Mouse (Mus musculus): ENCODE measurements around the gene Aif1l. TPM values are rescaled to one million over a fixed set of nuclear protein-coding genes. Genes with fewer than 3 reads are reported as not detected.

Gene Aif1l
- polyA plus RNA-seq, 1 experiment: 5.0 TPM

DNA sequence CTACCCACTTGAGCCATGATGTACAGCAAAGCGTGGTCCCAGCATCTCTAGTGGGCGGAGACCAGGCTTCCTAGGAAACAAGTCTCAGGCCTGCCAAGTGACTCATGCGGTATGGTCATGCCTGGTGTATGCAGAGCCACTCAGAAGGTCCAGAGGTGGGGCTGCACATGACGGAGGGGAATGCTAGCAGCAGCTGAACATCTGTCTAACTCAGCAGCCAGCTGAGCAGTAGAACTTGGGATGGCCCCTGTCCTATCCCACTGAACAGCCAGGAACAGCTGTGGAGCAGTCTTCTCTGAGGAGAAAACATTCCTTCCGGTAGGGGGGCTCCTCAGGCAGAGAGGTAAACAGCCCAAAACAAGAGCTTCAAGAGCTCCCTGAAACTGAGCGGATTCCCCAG, 1.5 kb upstream of the Aif1l start:
- peaks cover 9% of the 10 kb centered on the region for H3K4me1 ChIP-seq (replicated peaks; ENCODE audit: control insufficient read depth, insufficient read depth, low read length)
- 87% methylated on average over 6 of the region's 6 CpGs for WGBS
- H3K36me3 ChIP-seq (ENCODE audit: control insufficient read depth, insufficient read depth, low read length): no peaks in the 10 kb centered on the region
- H3K27me3 ChIP-seq (ENCODE audit: control insufficient read depth, insufficient read depth, low read length): peaks cover 19% of the 10 kb centered on the region
- H3K4me3 ChIP-seq (ENCODE audit: control insufficient read depth, insufficient read depth, low read length): no peak overlapping the region
- no peak overlapping the region for H3K27ac ChIP-seq (ENCODE audit: control insufficient read depth, insufficient read depth, low read length)
- no peak for DNase-seq
- TF ChIP-seq POLR2A (IDR thresholded peaks at IDR 0.05; ENCODE audit: control insufficient read depth, extremely low read depth, insufficient read depth, low read length, poor library complexity) (no peak), CTCF (IDR thresholded peaks at IDR 0.05; ENCODE audit: borderline replicate concordance, control insufficient read depth, extremely low read depth, insufficient read depth, low read length, poor library complexity) (no peak)

DNA sequence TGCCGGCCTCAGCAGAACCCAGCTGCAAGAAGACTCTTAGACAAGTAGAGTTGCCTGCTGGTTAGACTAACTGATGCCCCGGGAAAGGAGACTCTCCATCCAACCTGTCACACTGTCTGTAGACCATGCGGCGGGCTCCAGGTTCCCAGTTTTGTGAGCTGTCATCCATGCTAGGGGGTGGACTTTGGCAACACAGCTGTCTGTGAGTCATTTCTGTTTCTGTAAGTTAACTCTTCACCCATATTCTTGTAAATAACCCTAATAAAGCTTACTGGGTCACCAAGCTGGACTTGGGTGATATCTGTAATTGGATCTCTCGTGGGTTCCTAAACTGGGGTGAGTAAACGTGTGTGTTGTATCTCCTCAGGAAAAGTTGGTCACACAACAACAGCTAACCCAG, 1.1 kb upstream of the Aif1l start:
- Histone ChIP-seq H3K27ac (ENCODE audit: control insufficient read depth, insufficient read depth, low read length) (no peak overlapping the region), H3K4me1 (replicated peaks; ENCODE audit: control insufficient read depth, insufficient read depth, low read length) (peaks cover 9% of the 10 kb centered on the region), H3K4me3 (ENCODE audit: control insufficient read depth, insufficient read depth, low read length) (no peak overlapping the region), H3K27me3 (ENCODE audit: control insufficient read depth, insufficient read depth, low read length) (peaks cover 19% of the 10 kb centered on the region), H3K36me3 (ENCODE audit: control insufficient read depth, insufficient read depth, low read length) (no peaks in the 10 kb centered on the region)
- WGBS: 74% methylated on average over 6 of the region's 6 CpGs
- TF ChIP-seq POLR2A (IDR thresholded peaks at IDR 0.05; ENCODE audit: control insufficient read depth, extremely low read depth, insufficient read depth, low read length, poor library complexity): no peak
- TF ChIP-seq CTCF (IDR thresholded peaks at IDR 0.05; ENCODE audit: borderline replicate concordance, control insufficient read depth, extremely low read depth, insufficient read depth, low read length, poor library complexity): no peak
- no peak for DNase-seq

GRCm38 (mm10) chr2:31950966-31951365, 1.0 kb downstream of the Aif1l start:
- H3K4me3 ChIP-seq (ENCODE audit: control insufficient read depth, insufficient read depth, low read length): no peak overlapping the region
- H3K4me1 ChIP-seq (replicated peaks; ENCODE audit: control insufficient read depth, insufficient read depth, low read length): peaks cover 9% of the 10 kb centered on the region
- H3K27ac ChIP-seq (ENCODE audit: control insufficient read depth, insufficient read depth, low read length): no peak overlapping the region
- 43% methylated on average over 9 of the region's 9 CpGs for WGBS
- peaks cover 19% of the 10 kb centered on the region for H3K27me3 ChIP-seq (ENCODE audit: control insufficient read depth, insufficient read depth, low read length)
- TF ChIP-seq CTCF (IDR thresholded peaks at IDR 0.05; ENCODE audit: borderline replicate concordance, control insufficient read depth, extremely low read depth, insufficient read depth, low read length, poor library complexity) (no peak), POLR2A (IDR thresholded peaks at IDR 0.05; ENCODE audit: control insufficient read depth, extremely low read depth, insufficient read depth, low read length, poor library complexity) (no peak)
- H3K36me3 ChIP-seq (ENCODE audit: control insufficient read depth, insufficient read depth, low read length): no peaks in the 10 kb centered on the region
- no peak for DNase-seq

DNA sequence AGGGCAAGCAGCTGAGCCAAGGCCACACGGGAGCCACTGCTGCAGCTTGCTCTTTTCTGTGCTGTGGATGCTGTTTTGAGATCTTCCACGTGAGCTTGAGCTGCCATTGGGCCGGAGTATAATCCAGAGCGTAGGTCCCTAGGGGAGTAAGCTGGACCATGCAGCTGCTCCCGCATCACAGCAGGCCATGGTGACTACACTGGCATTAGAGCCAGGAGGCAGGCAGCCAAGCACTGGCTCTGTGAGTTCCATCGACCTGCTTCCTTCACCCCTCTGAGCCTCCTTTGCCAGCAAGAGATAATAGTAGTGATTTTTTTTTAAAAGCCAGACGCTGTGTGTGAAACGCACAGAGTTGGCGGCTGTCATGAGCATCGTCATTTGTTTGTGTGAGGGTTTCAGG, 2.3 kb downstream of the Aif1l start:
- Histone ChIP-seq H3K4me3 (ENCODE audit: control insufficient read depth, insufficient read depth, low read length) (no peak overlapping the region), H3K27me3 (ENCODE audit: control insufficient read depth, insufficient read depth, low read length) (peaks cover 19% of the 10 kb centered on the region), H3K27ac (ENCODE audit: control insufficient read depth, insufficient read depth, low read length) (no peak overlapping the region), H3K4me1 (replicated peaks; ENCODE audit: control insufficient read depth, insufficient read depth, low read length) (peaks cover 9% of the 10 kb centered on the region), H3K36me3 (ENCODE audit: control insufficient read depth, insufficient read depth, low read length) (no peaks in the 10 kb centered on the region)
- no peak for DNase-seq
- 89% methylated on average over 10 of the region's 10 CpGs for WGBS
- no peak for TF ChIP-seq POLR2A (IDR thresholded peaks at IDR 0.05; ENCODE audit: control insufficient read depth, extremely low read depth, insufficient read depth, low read length, poor library complexity)
- TF ChIP-seq CTCF (IDR thresholded peaks at IDR 0.05; ENCODE audit: borderline replicate concordance, control insufficient read depth, extremely low read depth, insufficient read depth, low read length, poor library complexity): no peak

DNA sequence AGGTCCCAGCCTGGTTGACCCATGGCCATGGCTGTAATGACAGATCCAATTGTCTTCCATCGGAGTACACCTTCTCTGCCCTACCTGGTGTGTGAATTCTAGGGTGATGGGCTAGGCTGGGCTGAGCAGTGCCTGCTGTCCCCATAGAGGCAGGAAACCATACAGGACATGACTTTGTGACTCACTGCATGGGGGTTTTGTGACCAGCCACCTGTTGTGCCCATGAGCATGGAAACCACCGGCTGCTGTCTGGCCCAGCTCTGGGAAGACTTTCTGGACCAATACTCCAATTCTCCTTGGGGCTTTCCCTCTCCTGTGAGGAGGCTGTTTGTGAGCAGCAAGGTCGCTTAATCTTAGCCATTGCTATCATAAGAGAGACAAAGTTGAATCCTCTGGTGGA, 2.8 kb downstream of the Aif1l start:
- Histone ChIP-seq H3K36me3 (ENCODE audit: control insufficient read depth, insufficient read depth, low read length) (no peaks in the 10 kb centered on the region), H3K4me3 (ENCODE audit: control insufficient read depth, insufficient read depth, low read length) (no peak overlapping the region), H3K27ac (ENCODE audit: control insufficient read depth, insufficient read depth, low read length) (no peak overlapping the region), H3K27me3 (ENCODE audit: control insufficient read depth, insufficient read depth, low read length) (peaks cover 19% of the 10 kb centered on the region), H3K4me1 (replicated peaks; ENCODE audit: control insufficient read depth, insufficient read depth, low read length) (peaks cover 9% of the 10 kb centered on the region)
- 84% methylated on average over 3 of the region's 3 CpGs for WGBS
- no peak for DNase-seq
- no peak for TF ChIP-seq CTCF (IDR thresholded peaks at IDR 0.05; ENCODE audit: borderline replicate concordance, control insufficient read depth, extremely low read depth, insufficient read depth, low read length, poor library complexity)
- TF ChIP-seq POLR2A (IDR thresholded peaks at IDR 0.05; ENCODE audit: control insufficient read depth, extremely low read depth, insufficient read depth, low read length, poor library complexity): no peak

DNA sequence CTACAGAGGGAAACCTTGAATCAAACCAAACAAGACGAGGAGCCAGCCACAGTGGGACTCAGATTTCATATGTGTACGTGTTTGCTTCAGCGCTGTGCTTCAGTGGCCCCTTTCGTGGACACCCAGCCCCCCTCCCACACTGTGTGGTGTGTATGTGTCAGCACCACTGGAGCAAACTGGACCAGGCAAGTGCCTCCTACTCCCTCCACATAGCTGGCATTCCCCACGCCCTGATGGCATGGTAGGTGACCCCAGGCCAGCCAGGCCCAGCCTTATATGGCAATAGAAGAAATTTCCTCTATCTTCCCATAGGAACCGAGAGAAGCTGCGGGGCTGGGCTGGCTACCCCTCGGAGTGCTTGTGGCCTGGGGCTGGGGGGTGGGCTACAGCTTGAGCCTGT, 3.7 kb downstream of the Aif1l start:
- H3K27ac ChIP-seq (ENCODE audit: control insufficient read depth, insufficient read depth, low read length): no peak overlapping the region
- TF ChIP-seq POLR2A (IDR thresholded peaks at IDR 0.05; ENCODE audit: control insufficient read depth, extremely low read depth, insufficient read depth, low read length, poor library complexity): no peak
- TF ChIP-seq CTCF (IDR thresholded peaks at IDR 0.05; ENCODE audit: borderline replicate concordance, control insufficient read depth, extremely low read depth, insufficient read depth, low read length, poor library complexity): no peak
- no peak overlapping the region for H3K4me3 ChIP-seq (ENCODE audit: control insufficient read depth, insufficient read depth, low read length)
- DNase-seq: no peak
- H3K27me3 ChIP-seq (ENCODE audit: control insufficient read depth, insufficient read depth, low read length): peaks cover 19% of the 10 kb centered on the region
- WGBS: 92% methylated on average over 8 of the region's 8 CpGs
- no peaks in the 10 kb centered on the region for H3K36me3 ChIP-seq (ENCODE audit: control insufficient read depth, insufficient read depth, low read length)
- peaks cover 9% of the 10 kb centered on the region for H3K4me1 ChIP-seq (replicated peaks; ENCODE audit: control insufficient read depth, insufficient read depth, low read length)

- TF ChIP-seq CTCF (IDR thresholded peaks at IDR 0.05; ENCODE audit: borderline replicate concordance, control insufficient read depth, extremely low read depth, insufficient read depth, low read length, poor library complexity): no peak
- TF ChIP-seq POLR2A (IDR thresholded peaks at IDR 0.05; ENCODE audit: control insufficient read depth, extremely low read depth, insufficient read depth, low read length, poor library complexity): no peak
- no peak for DNase-seq
- Histone ChIP-seq H3K27ac (ENCODE audit: control insufficient read depth, insufficient read depth, low read length) (no peak overlapping the region), H3K4me1 (replicated peaks; ENCODE audit: control insufficient read depth, insufficient read depth, low read length) (peaks cover 9% of the 10 kb centered on the region), H3K27me3 (ENCODE audit: control insufficient read depth, insufficient read depth, low read length) (peaks cover 11% of the 10 kb centered on the region), H3K36me3 (ENCODE audit: control insufficient read depth, insufficient read depth, low read length) (no peaks in the 10 kb centered on the region), H3K4me3 (ENCODE audit: control insufficient read depth, insufficient read depth, low read length) (no peak overlapping the region)
- WGBS: 92% methylated on average over 9 of the region's 9 CpGs
Measured at GRCm38 (mm10) chr2:31954779-31955181, 4.8 kb downstream of the Aif1l start.

Data from thymus, adult 2 months (tissue).